Mouse (Mus musculus): ENCODE data around the gene Gm2115.

Gene Gm2115

DNA sequence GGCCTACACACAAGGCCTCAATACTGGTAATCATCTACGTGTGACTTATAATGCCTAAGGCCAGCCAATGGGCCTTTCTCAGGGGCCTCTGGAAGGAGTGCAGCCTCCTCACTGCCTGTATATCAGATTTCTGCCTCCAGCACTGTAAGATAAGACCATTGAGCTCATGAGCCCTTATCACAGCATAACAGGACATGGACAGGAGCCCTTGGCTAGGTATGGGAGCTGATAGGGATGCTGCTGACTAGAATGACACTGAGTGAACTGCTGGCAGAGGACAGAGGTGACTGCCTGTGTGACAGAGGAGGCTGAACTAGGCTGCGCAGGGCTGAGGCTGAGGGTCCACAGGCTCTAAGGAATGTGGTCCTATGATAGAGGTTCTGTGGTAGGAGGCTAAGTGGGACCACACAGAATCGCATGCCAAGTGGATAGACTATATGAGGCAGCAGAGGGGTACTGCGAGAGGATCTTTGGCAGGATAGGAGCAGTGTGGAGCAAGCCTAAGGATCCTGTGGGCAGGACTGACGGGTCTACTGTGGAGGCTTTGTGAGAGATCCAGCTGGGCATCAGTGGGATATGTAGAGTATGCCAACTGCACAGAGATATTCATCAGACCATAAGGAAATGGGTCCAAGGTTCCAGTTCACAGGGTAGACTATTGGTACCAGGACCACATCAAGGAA, 58.5 kb downstream of the Gm2115 start:
- no peak for DNase-seq

DNA sequence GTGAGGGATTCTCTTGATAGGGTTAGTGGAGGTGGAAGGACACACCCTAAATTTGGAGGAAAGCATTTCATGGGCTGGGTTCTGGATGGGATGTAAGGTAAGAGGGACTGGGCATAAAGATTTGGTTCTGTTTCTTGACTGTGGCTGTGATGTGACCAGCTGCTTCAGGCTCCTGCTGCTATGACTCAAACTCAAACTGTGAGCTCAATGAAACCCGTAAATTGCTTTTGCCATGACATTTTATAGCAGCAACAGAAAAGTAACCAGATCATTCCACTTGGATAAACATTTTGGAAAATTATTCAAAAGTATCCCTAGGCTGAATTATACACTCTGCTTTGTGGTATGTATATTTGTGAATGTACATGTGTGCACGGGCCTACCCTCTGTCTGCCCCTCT, 61.9 kb downstream of the Gm2115 start:
- no peak for DNase-seq

DNA sequence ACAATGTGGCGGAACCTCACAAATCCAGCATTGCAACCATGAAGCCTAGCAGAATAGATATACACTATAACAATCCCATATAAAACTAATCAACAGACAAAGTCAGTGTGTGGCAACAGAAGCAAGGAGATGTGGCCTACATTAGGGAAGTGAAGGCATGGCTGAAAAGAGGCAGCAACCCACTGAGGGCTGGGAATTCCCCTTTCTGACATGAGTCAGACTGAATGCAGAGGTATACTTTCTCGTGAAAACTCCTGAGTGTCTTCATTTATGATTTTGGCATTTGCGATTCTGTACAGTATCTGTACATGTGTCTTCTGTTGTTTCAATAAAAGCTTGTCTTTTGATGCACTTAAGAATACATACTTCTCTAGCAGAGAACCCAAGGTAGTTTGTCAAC, 62.6 kb downstream of the Gm2115 start:
- no peak for DNase-seq

DNA sequence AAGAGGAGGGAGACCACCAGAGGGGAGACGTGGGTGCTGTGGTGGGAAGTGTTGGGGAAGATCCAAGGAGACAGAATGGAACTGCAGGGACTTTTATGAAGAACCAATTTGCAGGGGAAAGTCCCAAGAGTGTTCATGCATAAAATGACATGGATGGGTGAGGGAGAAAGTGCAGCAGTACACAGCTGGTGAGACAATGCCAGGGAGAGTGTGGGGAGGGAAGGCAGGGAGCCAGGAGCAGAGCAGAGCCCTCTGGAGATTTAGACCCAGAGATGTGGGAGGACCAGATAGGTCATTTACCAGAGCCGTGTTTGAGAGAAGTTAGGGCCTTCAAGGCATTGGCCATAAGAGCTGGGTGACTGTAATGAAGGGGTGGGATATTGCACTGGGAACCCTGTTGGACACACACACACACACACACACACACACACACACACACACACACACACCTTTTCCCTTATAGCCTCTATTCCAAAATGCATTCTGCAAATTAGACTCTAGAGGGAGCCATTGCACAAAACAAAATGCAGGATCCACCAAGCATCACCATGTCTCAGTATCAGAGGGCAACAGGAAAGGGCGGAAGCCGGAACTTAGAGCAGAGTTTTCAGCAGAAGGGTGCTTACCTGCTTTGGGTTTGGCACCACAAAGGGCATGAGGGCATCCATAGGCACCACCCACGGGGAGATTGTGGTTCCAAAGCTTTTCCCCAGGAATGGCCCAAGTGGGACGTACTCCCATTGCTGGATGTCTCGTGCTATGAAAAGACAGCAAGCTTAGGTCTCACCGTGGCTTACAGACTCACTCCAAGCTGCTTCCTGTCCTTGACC, 65.5 kb downstream of the Gm2115 start:
- DNase-seq: peak; percentile 35

DNA sequence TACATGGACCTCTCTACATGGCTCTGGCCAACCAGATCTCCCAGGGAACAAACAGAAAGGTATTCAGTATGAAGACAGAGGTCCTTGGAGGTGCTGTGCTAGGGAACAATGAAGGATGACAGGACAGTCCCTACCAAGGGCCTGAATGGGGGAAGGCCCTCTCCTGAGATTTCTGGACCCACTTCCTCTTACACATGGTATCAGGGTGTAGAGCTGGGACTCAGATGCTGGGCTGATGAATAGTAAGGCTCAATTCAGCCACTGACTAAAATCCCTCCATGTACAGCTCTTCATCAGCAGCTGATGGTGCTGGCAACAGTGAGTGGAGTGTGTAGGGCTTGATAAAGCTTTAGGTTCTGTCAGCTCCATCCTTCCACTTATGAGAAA, 66.2 kb downstream of the Gm2115 start:
- DNase-seq: no peak

DNA sequence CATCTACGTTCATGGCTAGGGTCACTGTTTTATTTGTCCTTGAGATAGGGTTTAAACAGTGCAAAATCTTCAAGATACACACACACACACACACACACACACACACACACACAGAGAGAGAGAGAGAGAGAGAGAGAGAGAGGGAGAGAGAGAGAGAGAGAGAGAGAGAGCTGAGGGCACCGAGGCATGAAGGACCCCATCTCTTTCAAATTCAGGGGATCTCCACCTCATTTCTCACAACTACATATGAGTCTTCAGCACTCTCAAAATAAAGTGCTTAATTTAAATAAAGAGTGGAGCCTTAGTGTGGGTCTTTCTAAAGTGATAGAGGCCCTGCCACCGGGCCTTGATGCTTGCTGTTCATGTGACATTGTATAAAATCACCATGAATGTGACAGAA, 67.2 kb downstream of the Gm2115 start:
- no peak for DNase-seq

DNA sequence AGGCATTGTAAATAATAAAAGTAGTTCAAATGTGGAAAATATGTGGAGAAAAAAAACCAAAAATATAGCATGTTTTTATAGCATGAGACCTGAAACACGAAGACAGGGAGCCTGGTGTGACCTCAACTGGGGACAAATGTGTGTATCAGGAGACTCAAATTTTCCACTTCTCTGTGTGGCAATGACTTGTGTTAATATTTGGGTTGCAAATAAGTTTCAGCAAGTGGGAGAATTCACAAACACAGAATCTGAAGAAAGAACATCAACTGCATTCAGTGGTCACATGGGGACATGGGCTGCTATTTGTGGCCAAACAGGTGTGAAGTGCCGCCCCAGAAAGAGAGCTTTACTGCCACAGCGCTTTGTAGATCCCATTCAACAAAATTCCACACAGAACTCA, 67.9 kb downstream of the Gm2115 start:
- no peak for DNase-seq

DNA sequence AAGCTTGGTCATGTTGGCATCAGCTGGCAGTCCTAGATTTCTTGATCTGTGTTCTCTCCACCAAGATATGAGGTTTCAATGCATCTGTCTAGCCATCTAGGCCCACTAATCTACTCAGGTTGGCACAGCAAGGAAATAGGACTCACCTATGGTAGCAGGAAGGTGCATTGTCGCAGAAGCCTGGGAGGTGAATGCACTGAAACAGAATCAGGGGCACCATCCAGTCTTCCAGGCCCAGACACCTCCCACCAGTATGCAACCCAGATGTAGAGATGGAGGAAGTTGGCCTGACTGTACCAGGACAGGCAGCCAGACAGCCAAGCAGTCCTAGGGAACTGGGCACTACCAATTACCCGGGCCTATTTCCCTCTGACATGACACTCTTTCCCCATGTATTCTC, 71.9 kb downstream of the Gm2115 start:
- no peak for DNase-seq

DNA sequence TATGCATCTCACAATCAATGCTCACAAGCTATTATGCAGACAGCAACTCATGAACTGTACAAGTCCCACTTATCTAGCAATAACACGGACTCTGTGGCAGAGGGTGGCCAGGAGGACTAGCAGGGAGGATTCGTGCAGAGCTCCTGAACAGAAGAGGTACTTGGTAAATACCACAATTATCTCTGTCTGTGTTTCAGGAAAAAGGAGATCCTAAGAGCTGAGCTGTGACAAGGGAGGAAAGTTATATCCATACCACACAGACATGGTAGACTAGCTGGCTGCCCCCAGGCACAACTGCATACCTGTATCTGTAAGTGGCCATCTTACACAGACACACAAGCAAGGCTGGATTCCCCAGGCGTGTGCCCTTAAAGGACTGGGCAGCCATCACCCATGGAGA, 72.6 kb downstream of the Gm2115 start:
- DNase-seq: no peak

DNA sequence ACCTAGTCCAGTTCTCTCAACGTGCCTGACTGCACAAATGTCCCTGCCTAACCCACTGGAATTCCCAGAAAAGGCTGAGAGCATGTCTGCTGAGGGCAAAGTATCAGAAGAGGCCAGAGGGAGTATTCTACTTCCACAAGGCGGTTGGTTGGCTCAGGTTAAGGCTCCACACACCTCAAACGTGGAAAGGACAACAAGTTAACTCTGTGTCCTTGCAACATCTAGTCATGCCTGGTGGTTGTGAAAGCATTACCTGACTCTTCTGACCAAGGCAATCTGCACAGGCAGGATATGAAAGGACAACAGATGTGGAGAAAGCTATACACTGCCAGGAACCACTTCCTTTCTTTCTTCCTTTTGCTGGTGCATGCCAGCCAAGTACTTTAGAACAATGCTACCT, 75.7 kb downstream of the Gm2115 start:
- no peak for DNase-seq

DNA sequence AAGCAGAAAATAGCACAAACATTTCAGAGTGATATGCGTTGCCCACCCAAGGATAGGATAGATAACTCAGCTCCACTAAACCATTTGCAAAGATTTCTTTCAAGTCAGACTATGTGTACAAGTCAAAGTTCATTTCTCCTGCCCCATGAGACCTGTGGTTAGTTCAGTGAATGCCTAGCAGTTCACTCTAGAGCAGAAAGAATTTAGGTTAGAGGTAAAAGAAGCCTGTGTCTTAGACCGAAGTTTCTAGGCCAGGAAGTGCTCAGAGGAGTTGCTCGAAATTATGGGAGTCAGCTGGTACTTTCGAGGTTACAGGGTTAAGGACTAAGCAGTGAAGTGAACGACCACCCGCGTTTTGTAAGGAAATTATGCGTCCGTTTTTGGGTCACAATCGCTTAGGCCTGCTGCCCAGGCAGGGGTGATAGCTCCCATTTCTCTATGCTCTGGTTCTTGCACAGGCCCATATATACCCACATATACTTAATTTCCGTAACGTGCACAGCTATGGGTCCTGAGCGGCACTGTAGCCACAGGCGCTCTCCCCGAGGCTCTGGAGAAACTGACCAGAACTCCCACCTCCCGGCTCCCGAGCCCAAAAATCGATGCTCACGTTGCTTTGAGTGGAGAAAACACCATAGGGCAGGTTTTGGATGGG, 76.4 kb downstream of the Gm2115 start:
- peak; percentile 2 for DNase-seq

DNA sequence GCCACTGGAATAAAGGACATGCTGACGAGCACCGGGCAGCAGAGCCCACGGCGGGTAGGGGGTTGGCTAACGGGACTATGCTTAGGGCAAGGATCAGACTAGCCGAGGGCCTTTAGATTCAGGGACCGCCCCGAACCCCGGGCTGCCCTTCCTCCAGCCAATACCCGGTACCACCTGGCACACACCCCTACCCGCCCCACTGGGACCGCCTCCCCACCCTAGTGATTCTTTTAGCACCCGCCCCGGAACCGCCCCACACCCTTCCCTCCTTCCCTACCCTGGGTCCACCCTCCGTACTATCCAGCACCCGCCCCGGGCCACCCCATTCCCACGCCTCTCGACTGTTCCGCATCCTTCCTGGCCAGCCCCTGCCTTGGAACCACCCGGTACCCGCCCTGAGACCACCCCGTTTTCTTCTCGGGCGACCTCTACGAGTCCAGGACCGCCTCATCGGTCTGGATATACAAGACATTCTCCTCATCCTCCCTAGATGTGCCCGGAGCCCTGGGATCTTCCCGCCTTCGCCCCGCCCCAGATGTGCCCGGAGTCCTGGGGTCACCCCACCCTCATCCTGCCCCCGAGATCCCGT, 77.0 kb downstream of the Gm2115 start:
- peak; percentile 33 for DNase-seq

DNA sequence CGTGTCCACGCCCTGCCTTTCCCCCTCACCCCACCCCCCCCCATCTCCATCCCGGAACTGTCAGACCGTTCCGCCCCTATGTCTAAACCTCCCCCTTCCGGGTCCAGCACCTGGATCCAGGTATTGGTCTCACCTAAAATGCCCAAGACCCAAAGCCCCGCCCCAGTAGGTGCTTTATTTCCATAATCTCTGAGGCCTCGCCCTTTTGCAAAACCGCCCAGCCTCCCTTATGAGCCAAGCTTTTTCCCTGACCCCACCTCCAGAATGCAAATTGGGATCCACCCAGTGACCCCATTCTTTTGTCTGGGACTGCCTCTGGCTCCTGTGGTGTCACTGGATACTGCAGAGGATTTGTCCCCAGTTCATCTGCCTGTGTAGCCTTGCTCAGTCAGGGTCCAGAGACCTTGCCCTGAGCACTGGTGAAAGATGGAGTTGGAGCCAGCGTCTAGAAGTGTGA, 77.6 kb downstream of the Gm2115 start, which contains the start of gene Fah:
Fah (minus strand) TSS at position 430 of the 457 bp plus-strand sequence.
- DNase-seq: no peak

DNA sequence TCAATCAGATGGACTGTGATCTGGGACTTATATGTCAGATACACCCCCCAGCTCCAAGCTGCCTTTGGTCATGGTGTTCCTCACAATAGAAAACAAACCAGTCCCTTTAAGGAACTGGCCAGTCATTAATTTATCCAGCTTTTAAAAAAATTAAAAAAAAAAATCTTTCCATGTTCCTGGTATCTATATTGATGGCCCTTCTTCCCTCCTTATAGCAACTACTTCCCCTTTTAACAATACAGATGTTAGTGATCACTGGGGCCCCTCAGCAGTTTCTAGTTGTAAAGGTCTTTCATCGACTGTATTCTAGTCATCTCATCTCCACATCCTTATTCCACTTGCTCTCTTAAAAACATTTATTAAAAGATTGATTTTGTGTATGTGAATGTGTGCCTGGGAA, 82.9 kb downstream of the Gm2115 start:
- DNase-seq: no peak

DNA sequence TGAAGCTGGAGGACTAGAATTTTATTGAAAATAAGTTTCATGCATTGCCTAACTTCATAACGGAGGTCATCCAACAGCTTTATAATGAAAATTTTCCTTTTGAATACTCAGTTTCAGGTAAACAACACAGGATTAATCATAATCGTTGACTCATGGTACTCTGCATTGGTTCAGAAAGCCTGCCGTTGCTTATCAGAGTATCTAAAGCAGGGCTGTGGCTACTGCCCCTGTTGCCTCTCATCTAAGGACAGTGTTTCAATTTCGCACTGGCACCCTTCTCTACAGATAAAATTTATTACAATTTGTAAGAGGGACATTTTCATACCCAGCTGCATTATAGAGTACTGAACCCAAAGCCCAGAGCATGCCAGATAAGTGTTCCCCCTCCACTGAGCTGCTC, 83.7 kb downstream of the Gm2115 start:
- DNase-seq: no peak

DNA sequence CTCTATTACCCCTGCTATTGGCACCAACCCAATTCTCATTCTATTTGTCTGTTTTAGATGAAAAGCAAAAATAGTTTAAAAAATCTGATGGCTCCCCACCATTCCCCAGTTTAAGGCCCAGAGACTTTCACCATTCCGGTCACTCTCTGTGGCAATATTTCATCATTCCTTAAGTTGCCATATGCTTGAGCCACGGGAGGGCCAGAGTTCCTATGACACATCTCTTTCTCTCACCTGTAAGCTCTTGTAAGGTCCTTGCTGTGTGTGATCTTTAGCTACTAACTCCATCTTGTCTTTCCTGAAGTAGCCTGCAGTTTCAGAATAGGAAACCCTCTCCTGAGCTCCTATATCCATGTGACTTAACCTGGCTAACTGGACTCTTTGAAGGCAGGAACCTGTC, 90.2 kb downstream of the Gm2115 start:
- DNase-seq: no peak

DNA sequence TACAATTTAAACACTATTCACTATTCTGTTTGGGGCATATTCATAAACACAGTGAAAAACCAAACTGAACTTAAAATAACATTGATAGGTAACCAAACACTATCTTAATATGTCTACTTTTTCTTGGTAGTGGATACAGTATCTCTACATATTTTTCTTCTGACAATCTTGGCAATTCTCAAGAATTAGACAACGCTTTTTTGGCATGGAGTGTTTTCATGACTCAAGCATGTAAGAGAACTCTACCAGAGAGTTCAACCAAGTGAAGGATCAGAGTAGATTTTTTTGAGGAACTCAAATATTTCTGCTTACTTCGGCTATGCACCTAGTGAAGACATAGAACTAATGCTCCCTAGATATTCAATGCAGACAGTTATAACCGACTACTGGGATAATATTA, 92.2 kb downstream of the Gm2115 start:
- no peak for DNase-seq

DNA sequence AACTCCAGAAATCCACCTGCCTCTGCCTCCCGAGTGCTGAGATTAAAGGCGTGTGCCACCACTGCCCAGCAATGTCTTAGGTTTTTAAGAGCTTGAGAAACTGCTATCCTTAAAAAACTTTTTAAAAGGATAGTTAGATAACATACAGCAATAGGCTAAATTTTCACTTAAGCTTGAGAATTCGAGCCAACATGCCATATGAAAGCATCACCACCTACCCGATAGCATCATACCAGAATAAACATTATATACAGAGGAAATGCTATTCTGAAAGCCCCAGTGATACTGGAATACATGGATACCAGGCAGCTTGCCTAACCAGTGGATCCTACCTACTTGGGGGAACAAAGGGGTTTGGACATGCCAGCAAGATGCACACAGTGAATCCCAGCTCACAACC, 95.0 kb downstream of the Gm2115 start:
- DNase-seq: no peak

DNA sequence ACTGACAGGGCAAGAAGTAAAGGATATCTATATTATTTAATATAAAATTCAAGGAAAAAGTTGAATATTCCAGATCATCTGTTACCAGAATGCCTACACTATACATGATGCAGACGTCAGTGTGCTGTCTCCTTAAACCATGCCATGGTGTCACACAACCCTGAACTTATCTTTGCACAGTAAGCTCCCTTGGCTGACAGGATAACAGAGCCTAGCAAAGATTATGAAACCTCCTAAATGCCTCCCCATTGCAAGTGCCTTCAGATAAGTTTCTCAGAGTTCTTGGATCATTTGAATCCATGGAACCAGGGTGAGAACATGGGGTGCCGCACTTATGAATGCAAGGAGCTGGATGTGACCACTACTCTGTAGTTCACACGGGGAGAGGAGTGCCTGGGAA, 103.1 kb downstream of the Gm2115 start:
- DNase-seq: no peak
